ENCODE assay signal across 9 mouse cellular contexts in the genomic region with DNA sequence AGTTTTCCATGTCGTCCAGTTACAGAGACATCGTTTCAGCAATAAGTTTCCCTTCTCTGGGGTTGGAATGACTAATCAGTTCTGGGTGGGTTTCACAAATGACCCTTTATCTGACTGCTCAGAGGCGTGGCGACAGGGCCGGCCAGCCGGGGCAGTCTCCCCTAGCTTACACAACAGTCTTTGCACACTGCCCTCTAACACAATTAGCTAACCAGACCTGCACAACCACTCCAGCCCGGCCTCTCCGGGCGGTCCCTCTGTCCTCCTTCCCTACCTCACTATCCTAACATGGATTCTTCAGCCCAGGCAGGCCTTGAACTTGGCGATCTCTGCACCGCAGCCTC.
DNase-seq lines count a peak whose midpoint lies in the region; ATAC-seq lines count a peak whose summit lies in the region.
"Had no signal": no experiment of that assay in that cellular context is flagged by ENCODE, and none has a peak within 500 bp of the region (broad histone marks: within the 10 kb centered on the region; RNA-seq: fewer than 3 reads in every experiment).

No protein-coding gene starts in this region.

- DNase-seq in embryo, embryonic 10 days (ENCODE audit: low spot score): peak; percentile 24
- no peak for DNase-seq in embryo, embryonic 10.5 days (ENCODE audit: low spot score)
- peak; percentile 82 for DNase-seq in kidney, adult 11 months
- DNase-seq in liver, embryonic 13.5 days: no peak
- no peak for DNase-seq in neural tube, embryonic 10.5 days (ENCODE audit: extremely low spot score, low spot score)
- no peak for DNase-seq in spleen, adult 18-20 months

- no peaks in the 10 kb centered on the region for H3K9me3 ChIP-seq in liver, embryonic 13.5 days (replicated peaks)
- H3K9me3 ChIP-seq in stomach, embryonic 14.5 days (ENCODE audit: control insufficient read depth, low read depth, low read length): no peaks in the 10 kb centered on the region
- no peaks in the 10 kb centered on the region for H3K9me3 ChIP-seq in hindbrain, embryonic 13.5 days
- H3K9me3 ChIP-seq: midbrain, embryonic 10.5 days had no signal

- H3K36me3 ChIP-seq in liver, embryonic 13.5 days: no peaks in the 10 kb centered on the region
- H3K36me3 ChIP-seq in stomach, embryonic 14.5 days (ENCODE audit: control insufficient read depth, insufficient read depth, low read length): no peaks in the 10 kb centered on the region
- no peaks in the 10 kb centered on the region for H3K36me3 ChIP-seq in hindbrain, embryonic 13.5 days
- H3K36me3 ChIP-seq: midbrain, embryonic 10.5 days had no signal

- peaks cover 26% of the 10 kb centered on the region for H3K4me1 ChIP-seq in liver, embryonic 13.5 days (replicated peaks)
- H3K4me1 ChIP-seq in stomach, embryonic 14.5 days (ENCODE audit: control insufficient read depth, insufficient read depth, low read length): peaks cover 10% of the 10 kb centered on the region
- H3K4me1 ChIP-seq in hindbrain, embryonic 13.5 days (replicated peaks): no peaks in the 10 kb centered on the region

- peak overlapping the region; percentile 71 for H3K27ac ChIP-seq in liver, embryonic 13.5 days
- H3K27ac ChIP-seq in stomach, embryonic 14.5 days (ENCODE audit: low read length): peak overlapping the region; percentile 95
- no peak overlapping the region for H3K27ac ChIP-seq in hindbrain, embryonic 13.5 days
- H3K27ac ChIP-seq: midbrain, embryonic 10.5 days had no signal

- no peaks in the 10 kb centered on the region for H3K27me3 ChIP-seq in liver, embryonic 13.5 days
- no peaks in the 10 kb centered on the region for H3K27me3 ChIP-seq in stomach, embryonic 14.5 days (ENCODE audit: control insufficient read depth, insufficient read depth, low read length)
- no peaks in the 10 kb centered on the region for H3K27me3 ChIP-seq in hindbrain, embryonic 13.5 days

- H3K4me2 ChIP-seq in liver, embryonic 13.5 days: peak overlapping the region; percentile 38
- peak overlapping the region; percentile 33; the same call in 1 of the 2 replicates for H3K4me2 ChIP-seq in stomach, embryonic 14.5 days (replicated peaks; ENCODE audit: low read depth, low read length)
- H3K4me2 ChIP-seq in hindbrain, embryonic 13.5 days: no peak overlapping the region

- H3K4me3 ChIP-seq in liver, embryonic 13.5 days (replicated peaks): no peak overlapping the region
- no peak overlapping the region for H3K4me3 ChIP-seq in stomach, embryonic 14.5 days (ENCODE audit: low read depth, low read length)
- no peak overlapping the region for H3K4me3 ChIP-seq in hindbrain, embryonic 13.5 days
- H3K4me3 ChIP-seq: midbrain, embryonic 10.5 days had no signal

- WGBS in liver, embryonic 13.5 days (ENCODE audit: insufficient replicate concordance): 49% methylated on average over 11 of the region's 11 CpGs
- 47% methylated on average over 11 of the region's 11 CpGs for WGBS in stomach, embryonic 14.5 days
- 75% methylated on average over 11 of the region's 11 CpGs for WGBS in hindbrain, embryonic 13.5 days

- peak; percentile 65 for ATAC-seq in liver, embryonic 13.5 days (ENCODE audit: low read depth)
- ATAC-seq in stomach, embryonic 14.5 days (ENCODE audit: insufficient number of reproducible peaks, insufficient read depth, low FRiP score, low read depth): peak; percentile 53; the same call in 1 of the 2 replicates
- ATAC-seq in hindbrain, embryonic 13.5 days (ENCODE audit: low FRiP score): no peak

- no peak overlapping the region for H3K9ac ChIP-seq in liver, embryonic 13.5 days
- no peak overlapping the region for H3K9ac ChIP-seq in stomach, embryonic 14.5 days (replicated peaks; ENCODE audit: low read depth, low read length)
- no peak overlapping the region for H3K9ac ChIP-seq in hindbrain, embryonic 13.5 days

Comparison
In these comparisons a context has a peak if more than half of its experiments do, and no peak if none do; other contexts are left out.
1. DNase-seq: peak in embryo, embryonic 10 days (single experiment) and kidney, adult 11 months (single experiment); none in embryo, embryonic 10.5 days (single experiment), liver, embryonic 13.5 days (single experiment), neural tube, embryonic 10.5 days (single experiment) and spleen, adult 18-20 months (0 of 2).